Mouse (Mus musculus) CD4-positive naive resting alpha-beta T cell, adult 76 days (primary cell): ENCODE data around the gene Trpv3. TPM values are rescaled to one million over a fixed set of nuclear protein-coding genes. Genes with fewer than 3 reads are reported as not detected.

Source experiments
- total RNA-seq: library from RNA; stranded (reverse); gene quantifications from one replicate; pipeline ENCODE4 v1.2.4, GENCODE M21; 2023

Gene Trpv3
- total RNA-seq: not detected

GRCm38 (mm10) chr11:73267267-73267666, at the start of gene Trpv3:
TSS of gene Trpv3 (plus strand) at chr11:73267388.

DNA sequence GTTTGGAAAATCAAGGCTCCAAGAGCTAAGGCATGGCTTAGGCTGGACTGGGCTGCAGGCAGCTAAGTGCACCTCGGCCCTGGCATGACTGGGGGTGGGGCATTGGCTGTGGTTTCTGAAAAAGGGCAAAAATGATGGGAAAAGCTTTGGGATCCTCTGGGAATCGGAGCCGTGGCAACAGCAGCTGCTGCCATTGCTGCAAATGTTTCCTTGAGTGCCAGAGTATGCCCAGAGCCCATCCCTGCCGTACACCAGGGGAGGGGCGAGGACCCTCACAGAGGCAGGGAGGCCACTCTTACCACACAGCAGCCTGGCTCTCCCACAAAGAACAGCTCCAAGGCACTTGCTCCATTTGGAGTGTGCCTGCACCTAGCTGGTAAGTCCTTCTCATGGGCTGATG, 33.2 kb upstream of the Trpv3 start, which contains the start of gene Trpv1:
TSS of gene Trpv1 (plus strand) at position 301 of the 400 bp plus-strand sequence.

DNA sequence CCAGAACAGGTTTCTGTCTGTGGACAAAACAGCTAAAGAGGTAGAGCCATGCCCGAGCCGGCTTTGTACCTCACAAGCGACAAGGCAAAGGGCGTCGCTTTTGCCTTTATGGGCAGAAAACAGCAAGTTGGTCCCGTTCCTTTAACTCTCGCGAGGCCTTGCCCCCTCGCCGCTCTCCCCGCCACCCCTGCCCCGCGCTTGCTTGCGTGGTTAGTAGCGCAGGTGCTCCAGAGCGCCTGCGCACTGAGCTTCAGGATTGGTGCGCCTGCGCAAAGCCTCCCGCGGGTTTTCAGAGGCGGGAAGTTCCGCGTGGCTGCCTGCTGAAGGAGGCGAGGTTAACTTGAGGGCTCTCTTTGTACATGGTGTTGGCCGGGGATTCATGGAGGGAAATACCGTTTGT, 62.3 kb downstream of the Trpv3 start, which contains the start of the genes Aspa, Gm49340 and Spata22:
TSS of gene Aspa (minus strand) at position 155 of the 400 bp plus-strand sequence.
TSS of gene Gm49340 (plus strand) at position 300 of the 400 bp plus-strand sequence.
TSS of gene Spata22 (plus strand) at position 300 of the 400 bp plus-strand sequence.

Other genes starting within 250 kb of the Trpv3 start
- 3.6 TPM for gene Camkk1, start 248.4 kb upstream of the Trpv3 start, total RNA-seq
- 23.8 TPM for gene Ncbp3, start 219.6 kb upstream of the Trpv3 start, total RNA-seq
- gene Itgae, start 176.8 kb upstream of the Trpv3 start, total RNA-seq: 1.4 TPM
- gene Haspin, start 129.1 kb upstream of the Trpv3 start, total RNA-seq: 2.1 TPM
- gene P2rx5, start 107.0 kb upstream of the Trpv3 start, total RNA-seq: not detected
- gene Emc6, start 90.4 kb upstream of the Trpv3 start, total RNA-seq: 50.9 TPM
- 7.9 TPM for gene Tax1bp3, start 90.3 kb upstream of the Trpv3 start, total RNA-seq
- gene Ctns, start 68.3 kb upstream of the Trpv3 start, total RNA-seq: 22.3 TPM
- 6.1 TPM for gene Shpk, start 67.9 kb upstream of the Trpv3 start, total RNA-seq
- not detected for gene Trpv1, start 33.1 kb upstream of the Trpv3 start, total RNA-seq
- gene Aspa, start 62.2 kb downstream of the Trpv3 start, total RNA-seq: 1.2 TPM
- gene Gm49340, start 62.4 kb downstream of the Trpv3 start, total RNA-seq: not detected
- gene Spata22, start 62.4 kb downstream of the Trpv3 start, total RNA-seq: not detected
- not detected for gene Olfr20, start 83.4 kb downstream of the Trpv3 start, total RNA-seq
- not detected for gene Olfr376, start 103.9 kb downstream of the Trpv3 start, total RNA-seq
- not detected for gene Olfr1, start 132.2 kb downstream of the Trpv3 start, total RNA-seq
- not detected for gene Olfr378, start 161.1 kb downstream of the Trpv3 start, total RNA-seq
- not detected for gene Olfr380, start 190.1 kb downstream of the Trpv3 start, total RNA-seq
- not detected for gene Olfr381, start 224.2 kb downstream of the Trpv3 start, total RNA-seq
- gene Olfr382, start 249.8 kb downstream of the Trpv3 start, total RNA-seq: not detected